Mouse (Mus musculus) cerebellum, postnatal 25 days (tissue): ENCODE data around the gene Sf3a1.
A peak's percentile ranks its signal among the peaks of the same experiment; 100 is the strongest.

Experiments used
- DNase-seq, 2 experiments: peaks; one replicate each; pipeline ENCODE4 v3.0.0; 2021; ENCODE audit warnings: mixed read lengths in 2 of 2

Gene Sf3a1

GRCm38 (mm10) chr11:4187318-4187700 lies 27.2 kb downstream of the Sf3a1 start:
- DNase-seq, result peak; percentile 19 to 50

- no peak for DNase-seq
Observed at GRCm38 (mm10) chr11:4189182-4189581, 29.0 kb downstream of the Sf3a1 start.

GRCm38 (mm10) chr11:4190677-4191076 lies 30.5 kb downstream of the Sf3a1 start:
- DNase-seq, result no peak

GRCm38 (mm10) chr11:4192757-4193156 lies 32.6 kb downstream of the Sf3a1 start:
- no peak for DNase-seq

GRCm38 (mm10) chr11:4193420-4193819 lies 33.3 kb downstream of the Sf3a1 start:
- DNase-seq, result no peak

GRCm38 (mm10) chr11:4195597-4196031 lies 35.5 kb downstream of the Sf3a1 start:
- DNase-seq, result no peak

GRCm38 (mm10) chr11:4196636-4197035 lies 36.5 kb downstream of the Sf3a1 start:
- no peak for DNase-seq

- no peak for DNase-seq
Observed at GRCm38 (mm10) chr11:4197691-4198090, 37.5 kb downstream of the Sf3a1 start.

GRCm38 (mm10) chr11:4201981-4202700 lies 42.0 kb downstream of the Sf3a1 start:
- DNase-seq, result peak in 1 of 2 experiments; percentile 35

GRCm38 (mm10) chr11:4202995-4203704 lies 43.0 kb downstream of the Sf3a1 start:
- DNase-seq, result no peak

GRCm38 (mm10) chr11:4203705-4204074 lies 43.5 kb downstream of the Sf3a1 start:
- DNase-seq, result no peak

- no peak for DNase-seq
Observed at GRCm38 (mm10) chr11:4205097-4205655, 45.0 kb downstream of the Sf3a1 start.

- DNase-seq, result no peak
Observed at GRCm38 (mm10) chr11:4205951-4206350, 45.8 kb downstream of the Sf3a1 start.

GRCm38 (mm10) chr11:4206563-4206962 lies 46.4 kb downstream of the Sf3a1 start:
- no peak for DNase-seq

- no peak for DNase-seq
Observed at GRCm38 (mm10) chr11:4207655-4208054, 47.5 kb downstream of the Sf3a1 start.

GRCm38 (mm10) chr11:4209556-4209955 lies 49.4 kb downstream of the Sf3a1 start:
- no peak for DNase-seq

GRCm38 (mm10) chr11:4210786-4211185 lies 50.6 kb downstream of the Sf3a1 start:
- DNase-seq, result no peak

GRCm38 (mm10) chr11:4213107-4213506 lies 53.0 kb downstream of the Sf3a1 start:
- no peak for DNase-seq

GRCm38 (mm10) chr11:4214572-4214971 lies 54.4 kb downstream of the Sf3a1 start:
- no peak for DNase-seq

- no peak for DNase-seq
Observed at GRCm38 (mm10) chr11:4215061-4215460, 54.9 kb downstream of the Sf3a1 start.

- no peak for DNase-seq
Observed at GRCm38 (mm10) chr11:4216248-4217000, 56.3 kb downstream of the Sf3a1 start.

GRCm38 (mm10) chr11:4217914-4218629 lies 57.9 kb downstream of the Sf3a1 start, which contains the start of gene Castor1:
Gene Castor1 (plus strand): TSS chr11:4218225.
- peak; percentile 41 to 67 for DNase-seq

GRCm38 (mm10) chr11:4218637-4219036 lies 58.5 kb downstream of the Sf3a1 start:
- no peak for DNase-seq
